Mouse (Mus musculus): ENCODE measurements around the gene Ap5s1.
A peak's percentile ranks its signal among the peaks of the same experiment; 100 is the strongest.

Ap5s1 gene

GRCm38 (mm10) chr2:131233307-131234126 is 26.6 kb downstream of the Ap5s1 start, which contains the start of gene Mavs:
Gene Mavs, plus strand, starts transcription at chr2:131234063.
- peak within 1 kb of the TSS; percentile 87 for H3K4me3 ChIP-seq (replicated peaks; ENCODE audit: low read length)
- H3K36me3 ChIP-seq (ENCODE audit: insufficient read depth, low read length), result peaks cover 27% of the 10 kb centered on the region
- no peak for TF ChIP-seq CTCF (conservative IDR thresholded peaks at IDR 0.05; ENCODE audit: low read length)
- no peak for TF ChIP-seq NANOG (IDR thresholded peaks at IDR 0.05; ENCODE audit: borderline replicate concordance, low read length)
- TF ChIP-seq POU5F1 (IDR thresholded peaks at IDR 0.05; ENCODE audit: borderline replicate concordance, low read length), result no peak
- no peaks in the 10 kb centered on the region for H3K9me3 ChIP-seq (ENCODE audit: low read length)
- peaks cover 57% of the 10 kb centered on the region for H3K4me1 ChIP-seq (replicated peaks; ENCODE audit: low read depth, low read length)
- no peaks in the 10 kb centered on the region for H3K27me3 ChIP-seq (ENCODE audit: insufficient read depth, low read length)

- Histone ChIP-seq H3K4me1 (replicated peaks; ENCODE audit: low read depth, low read length) (peaks cover 52% of the 10 kb centered on the region), H3K9me3 (ENCODE audit: low read length) (no peaks in the 10 kb centered on the region), H3K36me3 (ENCODE audit: insufficient read depth, low read length) (peaks cover 34% of the 10 kb centered on the region), H3K4me3 (replicated peaks; ENCODE audit: low read length) (peak overlapping the region; percentile 87), H3K27me3 (ENCODE audit: insufficient read depth, low read length) (no peaks in the 10 kb centered on the region)
- TF ChIP-seq NANOG (IDR thresholded peaks at IDR 0.05; ENCODE audit: borderline replicate concordance, low read length), result no peak
- no peak for TF ChIP-seq CTCF (conservative IDR thresholded peaks at IDR 0.05; ENCODE audit: low read length)
- no peak for TF ChIP-seq POU5F1 (IDR thresholded peaks at IDR 0.05; ENCODE audit: borderline replicate concordance, low read length)
Observed at GRCm38 (mm10) chr2:131234127-131234650, 27.3 kb downstream of the Ap5s1 start.

- Histone ChIP-seq H3K36me3 (ENCODE audit: insufficient read depth, low read length) (peaks cover 43% of the 10 kb centered on the region), H3K4me3 (replicated peaks; ENCODE audit: low read length) (peak overlapping the region; percentile 87), H3K9me3 (ENCODE audit: low read length) (no peaks in the 10 kb centered on the region), H3K27me3 (ENCODE audit: insufficient read depth, low read length) (no peaks in the 10 kb centered on the region), H3K4me1 (replicated peaks; ENCODE audit: low read depth, low read length) (peaks cover 54% of the 10 kb centered on the region)
- TF ChIP-seq NANOG (IDR thresholded peaks at IDR 0.05; ENCODE audit: borderline replicate concordance, low read length) (no peak), CTCF (conservative IDR thresholded peaks at IDR 0.05; ENCODE audit: low read length) (no peak), POU5F1 (IDR thresholded peaks at IDR 0.05; ENCODE audit: borderline replicate concordance, low read length) (no peak)
Observed at GRCm38 (mm10) chr2:131234970-131235635, 28.2 kb downstream of the Ap5s1 start.

GRCm38 (mm10) chr2:131242180-131242579 is 35.3 kb downstream of the Ap5s1 start:
- Histone ChIP-seq H3K9me3 (ENCODE audit: low read length) (no peaks in the 10 kb centered on the region), H3K4me3 (replicated peaks; ENCODE audit: low read length) (no peak overlapping the region), H3K27me3 (ENCODE audit: insufficient read depth, low read length) (no peaks in the 10 kb centered on the region), H3K4me1 (replicated peaks; ENCODE audit: low read depth, low read length) (peaks cover 34% of the 10 kb centered on the region), H3K36me3 (ENCODE audit: insufficient read depth, low read length) (peaks cover 99% of the 10 kb centered on the region)
- TF ChIP-seq CTCF (conservative IDR thresholded peaks at IDR 0.05; ENCODE audit: low read length) (no peak), POU5F1 (IDR thresholded peaks at IDR 0.05; ENCODE audit: borderline replicate concordance, low read length) (no peak), NANOG (IDR thresholded peaks at IDR 0.05; ENCODE audit: borderline replicate concordance, low read length) (no peak)

GRCm38 (mm10) chr2:131242929-131243328 is 36.1 kb downstream of the Ap5s1 start:
- TF ChIP-seq POU5F1 (IDR thresholded peaks at IDR 0.05; ENCODE audit: borderline replicate concordance, low read length) (no peak), NANOG (IDR thresholded peaks at IDR 0.05; ENCODE audit: borderline replicate concordance, low read length) (no peak), CTCF (conservative IDR thresholded peaks at IDR 0.05; ENCODE audit: low read length) (no peak)
- Histone ChIP-seq H3K4me3 (replicated peaks; ENCODE audit: low read length) (no peak overlapping the region), H3K36me3 (ENCODE audit: insufficient read depth, low read length) (peaks cover 99% of the 10 kb centered on the region), H3K4me1 (replicated peaks; ENCODE audit: low read depth, low read length) (peaks cover 34% of the 10 kb centered on the region), H3K27me3 (ENCODE audit: insufficient read depth, low read length) (no peaks in the 10 kb centered on the region), H3K9me3 (ENCODE audit: low read length) (no peaks in the 10 kb centered on the region)

GRCm38 (mm10) chr2:131253681-131254328 is 46.9 kb downstream of the Ap5s1 start:
- Histone ChIP-seq H3K4me1 (replicated peaks; ENCODE audit: low read depth, low read length) (peaks cover 42% of the 10 kb centered on the region), H3K36me3 (ENCODE audit: insufficient read depth, low read length) (peaks cover 1% of the 10 kb centered on the region), H3K4me3 (replicated peaks; ENCODE audit: low read length) (no peak overlapping the region), H3K9me3 (ENCODE audit: low read length) (no peaks in the 10 kb centered on the region), H3K27me3 (ENCODE audit: insufficient read depth, low read length) (no peaks in the 10 kb centered on the region)
- TF ChIP-seq CTCF (conservative IDR thresholded peaks at IDR 0.05; ENCODE audit: low read length) (peak; percentile 63), NANOG (IDR thresholded peaks at IDR 0.05; ENCODE audit: borderline replicate concordance, low read length) (no peak)

GRCm38 (mm10) chr2:131254329-131254713 is 47.4 kb downstream of the Ap5s1 start:
- Histone ChIP-seq H3K9me3 (ENCODE audit: low read length) (no peaks in the 10 kb centered on the region), H3K27me3 (ENCODE audit: insufficient read depth, low read length) (no peaks in the 10 kb centered on the region)
- no peak for TF ChIP-seq NANOG (IDR thresholded peaks at IDR 0.05; ENCODE audit: borderline replicate concordance, low read length)
- TF ChIP-seq POU5F1 (IDR thresholded peaks at IDR 0.05; ENCODE audit: borderline replicate concordance, low read length), result no peak
- no peak for TF ChIP-seq CTCF (conservative IDR thresholded peaks at IDR 0.05; ENCODE audit: low read length)

GRCm38 (mm10) chr2:131255738-131256137 is 48.9 kb downstream of the Ap5s1 start:
- Histone ChIP-seq H3K4me1 (replicated peaks; ENCODE audit: low read depth, low read length) (peaks cover 43% of the 10 kb centered on the region), H3K9me3 (ENCODE audit: low read length) (no peaks in the 10 kb centered on the region), H3K4me3 (replicated peaks; ENCODE audit: low read length) (peak overlapping the region; percentile 54), H3K36me3 (ENCODE audit: insufficient read depth, low read length) (no peaks in the 10 kb centered on the region), H3K27me3 (ENCODE audit: insufficient read depth, low read length) (no peaks in the 10 kb centered on the region)
- TF ChIP-seq POU5F1 (IDR thresholded peaks at IDR 0.05; ENCODE audit: borderline replicate concordance, low read length) (no peak), NANOG (IDR thresholded peaks at IDR 0.05; ENCODE audit: borderline replicate concordance, low read length) (no peak)

More at GRCm38 (mm10) chr2:131254329-131254713, 47.4 kb downstream of the Ap5s1 start:
- H3K36me3 ChIP-seq (ENCODE audit: insufficient read depth, low read length), result no peaks in the 10 kb centered on the region
- no peak overlapping the region for H3K4me3 ChIP-seq (replicated peaks; ENCODE audit: low read length)
- H3K4me1 ChIP-seq (replicated peaks; ENCODE audit: low read depth, low read length), result peaks cover 39% of the 10 kb centered on the region
